Mouse (Mus musculus) forebrain, embryonic 11.5 days (tissue): ENCODE measurements around the gene Hmcn1. TPM values are rescaled to one million over a fixed set of nuclear protein-coding genes. Genes with fewer than 3 reads are reported as not detected.

Experiments
- ATAC-seq: fragments of 200-750 bp; cut with Nextera tagmentation; replicated peaks from 2 replicates; pipeline ENCODE4 v1.8.0; 2017; ENCODE audit warnings: moderate TSS enrichment; ENCODE audit not compliant: low FRiP score
- DNase-seq: peaks from one replicate; pipeline ENCODE4 v3.0.0-alpha.2; 2017; ENCODE audit warnings: low spot score
- H3K27ac ChIP-seq: fragments of 300-500 bp; sonication (generic); 2 replicates; pipeline ENCODE4 v1.5.1; 2014; ENCODE audit warnings: low read depth, low read length
- H3K27me3 ChIP-seq: fragments of 300-500 bp; sonication (generic); 2 replicates; pipeline ENCODE4 v1.6.1; 2014; ENCODE audit warnings: mild to moderate bottlenecking, low read length, mixed read lengths; ENCODE audit not compliant: control insufficient read depth, insufficient read depth
- H3K36me3 ChIP-seq: fragments of 300-500 bp; sonication (generic); 2 replicates; pipeline ENCODE4 v1.6.1; 2014; ENCODE audit warnings: mild to moderate bottlenecking, low read length, moderate library complexity, mixed read lengths; ENCODE audit not compliant: control insufficient read depth, insufficient read depth
- H3K4me1 ChIP-seq: fragments of 300-500 bp; sonication (generic); replicated peaks from 2 replicates; pipeline ENCODE4 v1.6.1; 2014; ENCODE audit warnings: low read length, mixed read lengths; ENCODE audit not compliant: control insufficient read depth, insufficient read depth
- H3K4me2 ChIP-seq: fragments of 300-500 bp; sonication (generic); 2 replicates; pipeline ENCODE4 v1.6.1; 2014; ENCODE audit warnings: low read depth, mild to moderate bottlenecking, low read length, moderate library complexity, mixed read lengths; ENCODE audit not compliant: severe bottlenecking
- H3K4me3 ChIP-seq: fragments of 300-500 bp; sonication (generic); 2 replicates; pipeline ENCODE4 v1.5.1; 2014; ENCODE audit warnings: low read depth, low read length
- H3K9ac ChIP-seq: fragments of 300-500 bp; sonication (generic); 2 replicates; pipeline ENCODE4 v1.6.1; 2014; ENCODE audit warnings: low read length
- H3K9me3 ChIP-seq: fragments of 300-500 bp; sonication (generic); 2 replicates; pipeline ENCODE4 v1.6.1; 2016; ENCODE audit warnings: low read length, mixed read lengths; ENCODE audit not compliant: control insufficient read depth
- WGBS: fragments of 180-500 bp; shearing (Covaris S2); extraction: QIAGEN DNeasy Blood & Tissue Kit; methylation state at CpG from one replicate; pipeline ENCODE4 v1.1.7; 2014; 5-methylcytosine and 5-hydroxymethylcytosine counted together
- polyA plus RNA-seq: library from polyadenylated mRNA; unstranded; fragments of >200 nt; fragmentation: Nextera tagmentation; extraction: Ambion mirVana; gene quantifications from 2 replicates; pipeline ENCODE4 v1.2.1, GENCODE M21; 2014

Gene Hmcn1
- polyA plus RNA-seq, 1 experiment from 2014 or later = 12.1 TPM

DNA sequence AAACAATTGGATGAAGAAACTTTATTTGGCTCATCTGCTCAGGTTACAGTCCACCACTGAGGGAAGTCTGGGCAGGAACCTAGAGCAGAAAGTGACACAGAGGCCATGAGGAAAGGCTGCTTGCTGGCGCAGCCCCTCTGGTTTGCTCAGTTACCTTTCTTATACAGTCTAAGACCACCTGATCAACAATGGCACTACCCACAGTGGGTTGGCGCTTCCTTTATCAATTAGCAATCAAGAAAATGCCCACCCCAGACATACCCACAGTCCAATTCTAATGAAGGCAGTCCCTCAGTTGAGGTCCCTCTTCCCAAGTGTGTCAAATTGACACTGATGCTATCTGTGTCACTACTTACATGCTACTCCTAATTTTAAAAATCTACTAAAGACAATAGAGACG lies 14.6 kb downstream of the Hmcn1 start:
- no peaks in the 10 kb centered on the region for H3K27me3 ChIP-seq
- no peaks in the 10 kb centered on the region for H3K9me3 ChIP-seq
- 86% methylated on average over 3 of the region's 3 CpGs for WGBS
- no peaks in the 10 kb centered on the region for H3K4me1 ChIP-seq
- no peak for DNase-seq
- no peak overlapping the region for H3K4me2 ChIP-seq
- no peak overlapping the region for H3K9ac ChIP-seq
- ATAC-seq = no peak
- H3K4me3 ChIP-seq = no peak overlapping the region
- H3K27ac ChIP-seq = no peak overlapping the region
- H3K36me3 ChIP-seq = no peaks in the 10 kb centered on the region

DNA sequence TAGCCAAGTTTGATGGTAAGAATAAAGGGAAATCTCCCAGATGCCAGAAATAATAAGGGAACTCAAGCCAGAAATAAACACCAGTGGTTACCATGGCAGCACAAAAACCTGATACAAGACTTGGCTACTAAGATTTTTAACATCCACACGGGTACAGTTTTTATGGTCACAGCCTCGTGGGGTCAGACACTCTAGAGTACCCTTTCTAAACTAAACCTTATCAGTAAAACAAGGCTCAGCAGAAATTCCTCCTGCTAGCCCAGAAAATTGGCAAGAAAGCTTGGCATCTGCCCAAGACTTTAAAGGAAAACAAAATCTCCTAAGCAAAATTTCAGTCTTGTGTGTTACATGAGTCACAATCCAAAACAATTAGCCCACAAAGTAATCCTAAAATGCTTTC lies 17.0 kb downstream of the Hmcn1 start:
- Histone ChIP-seq H3K27me3 (no peaks in the 10 kb centered on the region), H3K9ac (no peak overlapping the region), H3K27ac (no peak overlapping the region), H3K36me3 (no peaks in the 10 kb centered on the region), H3K4me3 (no peak overlapping the region), H3K9me3 (no peaks in the 10 kb centered on the region), H3K4me1 (no peaks in the 10 kb centered on the region), H3K4me2 (no peak overlapping the region)
- DNase-seq (no peak), ATAC-seq (no peak)
- 48% methylated on average over 2 of the region's 2 CpGs for WGBS

DNA sequence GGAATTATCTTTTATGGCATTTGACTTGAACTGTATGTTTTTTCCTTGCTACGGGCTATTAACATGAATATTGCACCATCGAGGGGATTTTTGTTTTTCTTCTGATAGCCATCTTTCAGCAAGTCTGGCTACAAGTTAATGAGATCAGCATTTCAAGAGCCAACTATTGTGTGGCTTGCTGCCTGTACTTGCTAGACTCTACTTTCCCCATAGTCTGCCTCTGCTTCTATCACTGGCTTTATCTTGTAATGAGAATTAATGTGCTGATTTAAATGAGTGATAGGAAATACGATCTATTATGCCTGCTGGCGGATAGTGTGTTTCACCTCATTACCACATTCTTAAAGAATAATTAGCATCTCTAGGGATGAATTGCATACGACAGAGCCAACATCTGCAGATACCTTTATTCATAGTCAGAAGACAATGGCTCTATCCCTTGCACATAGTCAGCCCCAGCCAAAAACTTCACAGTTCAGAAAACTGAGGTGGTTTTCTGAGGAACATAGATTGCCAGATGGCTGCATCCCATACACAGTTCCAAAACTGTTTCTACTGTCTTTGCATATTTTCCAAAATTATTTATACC lies 33.7 kb downstream of the Hmcn1 start:
- H3K4me3 ChIP-seq = no peak overlapping the region
- WGBS = 64% methylated on average over 5 of the region's 5 CpGs
- H3K27ac ChIP-seq = no peak overlapping the region
- H3K9ac ChIP-seq = no peak overlapping the region
- H3K36me3 ChIP-seq = no peaks in the 10 kb centered on the region
- ATAC-seq (peak; percentile 58), DNase-seq (no peak)
- no peaks in the 10 kb centered on the region for H3K9me3 ChIP-seq
- H3K4me1 ChIP-seq = no peaks in the 10 kb centered on the region
- no peaks in the 10 kb centered on the region for H3K27me3 ChIP-seq
- H3K4me2 ChIP-seq = no peak overlapping the region

DNA sequence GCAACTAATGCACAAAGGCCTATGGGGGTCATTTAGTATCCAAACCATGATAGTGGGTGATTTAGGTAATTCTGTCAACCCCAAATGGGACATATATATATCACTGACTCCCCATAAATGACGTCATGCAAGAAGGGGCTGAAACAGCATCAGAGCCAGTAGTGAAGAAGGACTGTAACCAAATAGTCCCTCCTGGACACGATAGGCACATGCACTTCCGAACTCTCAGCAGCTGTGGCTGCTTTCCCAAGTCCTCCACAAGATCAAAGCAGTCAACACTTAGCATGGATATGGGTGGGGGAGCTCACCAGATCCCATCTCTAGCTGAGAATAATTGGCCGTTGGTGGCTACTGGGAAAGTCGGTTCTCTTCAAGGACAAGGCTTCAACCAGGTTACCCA lies 42.2 kb downstream of the Hmcn1 start:
- 89% methylated on average over 5 of the region's 5 CpGs for WGBS
- no peaks in the 10 kb centered on the region for H3K4me1 ChIP-seq
- no peak for ATAC-seq
- H3K9me3 ChIP-seq = no peaks in the 10 kb centered on the region
- H3K27me3 ChIP-seq = no peaks in the 10 kb centered on the region
- H3K4me2 ChIP-seq = no peak overlapping the region
- H3K9ac ChIP-seq = no peak overlapping the region
- no peak overlapping the region for H3K27ac ChIP-seq
- H3K36me3 ChIP-seq = no peaks in the 10 kb centered on the region
- no peak for DNase-seq
- H3K4me3 ChIP-seq = no peak overlapping the region

DNA sequence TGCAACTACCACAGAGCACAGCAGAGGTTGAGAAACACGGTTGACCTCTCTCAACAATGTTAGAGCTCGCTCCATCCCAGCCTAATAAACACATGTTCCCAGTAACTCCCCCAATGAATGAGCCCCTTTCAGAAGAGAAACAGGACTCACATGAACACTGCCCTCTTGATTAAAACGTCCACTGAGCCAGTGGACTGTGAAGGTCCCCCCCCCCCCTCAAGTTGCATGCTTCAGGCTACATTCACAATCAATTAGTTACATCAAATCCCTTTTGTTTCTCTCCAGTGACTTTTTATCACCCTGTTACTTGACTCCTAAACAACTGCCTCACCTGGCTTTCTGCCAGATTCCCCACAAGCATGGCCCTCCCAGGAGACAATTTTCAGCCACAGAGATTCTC lies 43.2 kb downstream of the Hmcn1 start:
- no peak for DNase-seq
- no peak overlapping the region for H3K4me2 ChIP-seq

DNA sequence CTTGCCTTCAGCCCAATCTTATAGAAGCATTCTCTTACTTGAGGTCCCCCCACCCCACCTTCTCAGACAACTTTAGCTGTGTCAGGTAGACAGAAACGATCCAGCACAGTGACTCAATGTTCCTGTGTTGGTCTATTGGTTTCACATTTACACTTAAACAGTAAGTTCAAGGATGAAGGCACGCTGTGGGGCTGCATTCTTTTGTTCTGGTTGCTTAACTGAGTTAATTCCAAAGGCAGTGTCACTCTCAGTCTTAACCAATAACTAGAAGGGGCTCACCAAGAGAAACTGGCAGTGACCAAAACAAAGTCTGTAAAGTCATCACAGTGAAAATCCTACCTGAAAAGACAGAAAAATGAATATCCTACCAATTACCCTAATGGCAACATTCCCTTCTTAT lies 44.3 kb downstream of the Hmcn1 start:
- Histone ChIP-seq H3K9me3 (no peaks in the 10 kb centered on the region), H3K27ac (no peak overlapping the region), H3K9ac (no peak overlapping the region), H3K4me1 (no peaks in the 10 kb centered on the region), H3K4me2 (no peak overlapping the region), H3K27me3 (no peaks in the 10 kb centered on the region), H3K4me3 (no peak overlapping the region), H3K36me3 (no peaks in the 10 kb centered on the region)
- WGBS = 75% methylated on average over 2 of the region's 2 CpGs
- ATAC-seq (no peak), DNase-seq (no peak)

More for the DNA sequence above, 43.2 kb downstream of the Hmcn1 start:
- H3K27ac ChIP-seq = no peak overlapping the region
- no peak overlapping the region for H3K9ac ChIP-seq
- H3K9me3 ChIP-seq = no peaks in the 10 kb centered on the region
- ATAC-seq = 0 out of 2 replicates have a peak, but pooled peaks have one; percentile 36
- H3K4me3 ChIP-seq = no peak overlapping the region
- H3K36me3 ChIP-seq = no peaks in the 10 kb centered on the region
- WGBS = 19% methylated on average over 3 of the region's 3 CpGs
- no peaks in the 10 kb centered on the region for H3K27me3 ChIP-seq
- no peaks in the 10 kb centered on the region for H3K4me1 ChIP-seq

DNA sequence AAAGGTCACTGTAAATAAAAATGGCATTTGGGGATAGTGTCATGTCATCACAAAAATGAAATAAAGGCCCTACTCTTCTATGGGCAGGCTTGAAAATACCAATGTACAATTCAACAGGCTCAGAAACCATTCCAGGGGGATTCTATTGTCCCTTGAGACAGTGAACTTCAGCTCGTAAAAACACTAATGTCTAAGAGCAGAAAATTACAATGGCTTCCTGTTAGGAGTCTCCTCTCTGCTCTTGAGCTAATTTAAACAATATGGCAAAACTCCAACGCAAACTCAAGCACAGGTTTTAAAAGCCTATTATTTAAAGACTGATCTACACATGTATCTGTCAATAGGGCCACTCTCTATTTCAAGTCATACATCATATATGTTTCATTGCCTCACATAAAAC lies 49.6 kb downstream of the Hmcn1 start:
- Histone ChIP-seq H3K9ac (no peak overlapping the region), H3K4me1 (no peaks in the 10 kb centered on the region), H3K27me3 (no peaks in the 10 kb centered on the region), H3K27ac (no peak overlapping the region), H3K9me3 (no peaks in the 10 kb centered on the region), H3K36me3 (no peaks in the 10 kb centered on the region), H3K4me2 (no peak overlapping the region), H3K4me3 (no peak overlapping the region)
- WGBS = 41% methylated on average over 2 of the region's 2 CpGs
- DNase-seq (no peak), ATAC-seq (no peak)

DNA sequence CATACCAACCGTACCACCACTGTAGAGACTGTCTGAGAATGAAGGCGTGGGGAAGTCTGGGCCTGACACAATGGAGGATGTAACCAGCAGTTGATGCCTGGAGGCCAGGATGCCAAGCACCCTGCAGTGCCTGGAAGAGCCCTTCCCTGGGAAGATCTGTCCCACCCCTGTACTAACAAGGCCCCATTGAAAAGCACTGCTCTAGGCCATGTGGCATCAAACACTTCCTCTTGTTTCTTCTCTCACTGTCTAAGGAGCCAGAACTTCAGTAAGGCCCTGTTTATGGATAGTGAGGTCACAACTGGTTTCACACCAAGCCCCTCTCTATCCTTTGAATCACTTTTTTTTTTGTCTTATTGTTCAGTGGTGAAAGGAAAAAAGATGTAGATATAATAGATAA lies 51.1 kb downstream of the Hmcn1 start:
- Histone ChIP-seq H3K9ac (no peak overlapping the region), H3K9me3 (no peaks in the 10 kb centered on the region), H3K27ac (no peak overlapping the region), H3K36me3 (no peaks in the 10 kb centered on the region), H3K27me3 (no peaks in the 10 kb centered on the region), H3K4me1 (no peaks in the 10 kb centered on the region), H3K4me3 (no peak overlapping the region), H3K4me2 (no peak overlapping the region)
- no peak for DNase-seq
- WGBS = 75% methylated on average over 2 of the region's 2 CpGs
- no peak for ATAC-seq

DNA sequence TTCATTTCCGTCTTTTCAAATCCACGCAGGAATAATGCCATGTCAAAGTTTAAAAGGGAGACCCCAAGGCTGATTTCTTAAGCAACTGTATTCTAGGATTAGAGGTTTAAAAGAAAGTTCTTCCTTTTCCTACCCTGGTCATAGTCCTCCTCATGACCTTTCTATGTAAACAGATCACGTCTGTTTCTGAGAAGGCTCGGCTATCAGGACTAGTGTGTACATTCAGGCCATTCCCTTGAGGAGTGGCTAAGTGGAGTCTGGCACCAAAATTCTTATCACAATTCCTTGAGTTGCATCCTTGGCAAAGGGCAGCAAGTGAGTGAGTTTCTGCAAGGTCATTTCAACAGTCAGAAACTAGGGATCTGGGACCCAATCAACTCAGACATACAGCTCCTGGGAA lies 56.4 kb downstream of the Hmcn1 start:
- no peaks in the 10 kb centered on the region for H3K36me3 ChIP-seq
- H3K27ac ChIP-seq = no peak overlapping the region
- H3K4me3 ChIP-seq = no peak overlapping the region
- DNase-seq = no peak
- no peak overlapping the region for H3K9ac ChIP-seq
- no peaks in the 10 kb centered on the region for H3K4me1 ChIP-seq
- no peak for ATAC-seq
- H3K4me2 ChIP-seq = no peak overlapping the region
- no peaks in the 10 kb centered on the region for H3K27me3 ChIP-seq
- H3K9me3 ChIP-seq = no peaks in the 10 kb centered on the region
- 77% methylated on average over 4 of the region's 4 CpGs for WGBS
